Mouse (Mus musculus) layer of hippocampus, postnatal 25 days (tissue): ENCODE data around the gene Olfr54. TPM values are rescaled to one million over a fixed set of nuclear protein-coding genes. Genes with fewer than 3 reads are reported as not detected.

ENCODE experiments used
- DNase-seq, 2 experiments: peaks; one replicate each; pipeline ENCODE4 v3.0.0; 2022; ENCODE audit warnings: mixed read lengths in 2 of 2, low spot score in 1 of 2; ENCODE audit errors: extremely low spot score in 1 of 2
- total RNA-seq, 2 experiments: library from RNA; stranded (reverse); gene quantifications; 2 replicates each; pipeline ENCODE4 v1.2.3; 2021

Olfr54 gene
- total RNA-seq, 2 experiments from 2014 or later = not detected

- no peak for DNase-seq
These were observed 49.8 kb downstream of the Olfr54 start for GRCm38 (mm10) chr11:51063841-51064240.

Other genes starting within 250 kb of the Olfr54 start
- gene Zfp354c, start 186.5 kb upstream of the Olfr54 start, total RNA-seq = 10 to 100 TPM; 48.0 to 48.2 TPM
- gene Zfp879, start 172.7 kb upstream of the Olfr54 start, total RNA-seq = 1 to 10 TPM; 3.0 to 3.4 TPM
- not detected for gene Grm6, start 163.6 kb upstream of the Olfr54 start, total RNA-seq
- 1 to 10 TPM; 6.1 to 6.2 TPM for gene Zfp454, start 126.6 kb upstream of the Olfr54 start, total RNA-seq
- gene Zfp2, start 98.1 kb upstream of the Olfr54 start, total RNA-seq = 10 to 100 TPM; 17.2 to 19.7 TPM
- 1 to 10 TPM; 5.4 to 7.2 TPM for gene Zfp354b, start 82.6 kb upstream of the Olfr54 start, total RNA-seq
- gene 4933414I15Rik, start 70.5 kb upstream of the Olfr54 start, total RNA-seq = not detected
- not detected for gene Prop1, start 60.5 kb upstream of the Olfr54 start, total RNA-seq
- gene Olfr1378, start 47.7 kb upstream of the Olfr54 start, total RNA-seq = not detected
- not detected for gene Olfr1377, start 32.3 kb upstream of the Olfr54 start, total RNA-seq
- not detected for gene Olfr51, start 10.6 kb upstream of the Olfr54 start, total RNA-seq
- gene Olfr1375, start 33.9 kb downstream of the Olfr54 start, total RNA-seq = not detected
- gene Zfp354a, start 45.0 kb downstream of the Olfr54 start, total RNA-seq = 1 to 10 TPM; 8.7 to 8.8 TPM
- gene Gm12569, start 206.2 kb downstream of the Olfr54 start, total RNA-seq = not detected
- gene Clk4, start 247.5 kb downstream of the Olfr54 start, total RNA-seq = 100 to 1,000 TPM; 105 to 127 TPM
- gene BC049762, start 248.8 kb downstream of the Olfr54 start, total RNA-seq = under 1 TPM; 0.42 to 0.68 TPM